Mouse (Mus musculus): ENCODE measurements around the gene Elp1.

DNA sequence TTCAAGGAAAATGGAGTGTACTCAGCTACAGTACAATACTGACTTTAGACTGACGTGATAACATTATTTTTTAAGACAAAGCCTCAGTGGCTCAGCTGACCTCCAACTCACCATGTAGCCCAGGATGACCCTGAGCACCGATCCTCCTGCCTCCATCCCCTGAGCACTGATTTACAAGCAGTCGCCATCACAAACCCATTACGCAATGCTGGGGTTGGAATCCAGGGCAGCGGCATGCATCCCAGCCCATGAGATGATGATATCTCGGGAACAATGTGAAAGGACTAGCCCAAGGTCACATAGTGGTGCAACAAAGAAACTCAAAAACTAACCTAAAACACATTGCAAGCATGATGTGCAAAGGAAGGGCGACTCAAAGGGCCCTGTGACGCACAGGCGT lies 22.1 kb upstream of the Elp1 start:
- TF ChIP-seq CTCF (IDR thresholded peaks at IDR 0.05; ENCODE audit: low read depth): no peak
- no peak for TF ChIP-seq EP300 (IDR thresholded peaks at IDR 0.05; ENCODE audit: low read depth)

Measured in liver, embryonic 14.5 days (tissue).